Mouse (Mus musculus) lung, embryonic 14.5 days (tissue): ENCODE measurements around the gene Sgpp2. TPM values are rescaled to one million over a fixed set of nuclear protein-coding genes. Genes with fewer than 3 reads are reported as not detected.
A peak's percentile ranks its signal among the peaks of the same experiment; 100 is the strongest.

ENCODE experiments used
- ATAC-seq: fragments of 200-750 bp; cut with Nextera tagmentation; 2 replicates; pipeline ENCODE4 v1.8.0; 2017; ENCODE audit warnings: mild to moderate bottlenecking, moderate TSS enrichment, moderate library complexity; ENCODE audit not compliant: insufficient read depth
- DNase-seq: peaks from one replicate; pipeline ENCODE4 v3.0.0-alpha.2; 2015
- H3K27ac ChIP-seq: fragments of 300-500 bp; sonication (generic); 2 replicates; pipeline ENCODE4 v1.5.1; 2014; ENCODE audit warnings: low read depth, mild to moderate bottlenecking, moderate library complexity
- H3K27me3 ChIP-seq: fragments of 300-500 bp; sonication (generic); 2 replicates; pipeline ENCODE4 v1.6.1; 2014; ENCODE audit warnings: low read length, control low read depth; ENCODE audit not compliant: insufficient read depth
- H3K36me3 ChIP-seq: fragments of 300-500 bp; sonication (generic); 2 replicates; pipeline ENCODE4 v1.6.1; 2014; ENCODE audit warnings: control low read depth; ENCODE audit not compliant: insufficient read depth
- H3K4me1 ChIP-seq: fragments of 300-500 bp; sonication (generic); 2 replicates; pipeline ENCODE4 v1.6.1; 2014; ENCODE audit warnings: antibody characterized with exemption, control low read depth; ENCODE audit not compliant: insufficient read depth
- H3K4me2 ChIP-seq: fragments of 300-500 bp; sonication (generic); 2 replicates; pipeline ENCODE4 v1.6.1; 2014; ENCODE audit warnings: mild to moderate bottlenecking
- H3K4me3 ChIP-seq: fragments of 300-500 bp; sonication (generic); 2 replicates; pipeline ENCODE4 v1.5.1; 2014; ENCODE audit warnings: low read depth, low read length
- H3K9ac ChIP-seq: fragments of 300-500 bp; sonication (generic); 2 replicates; pipeline ENCODE4 v1.6.1; 2014
- H3K9me3 ChIP-seq: fragments of 300-500 bp; sonication (generic); 2 replicates; pipeline ENCODE4 v1.6.1; 2016; ENCODE audit warnings: low read depth, low read length, control low read depth
- CTCF ChIP-seq: IDR thresholded peaks from 2 replicates; pipeline ENCODE4 v1.5.1; 2016; ENCODE audit warnings: antibody characterized with exemption, low read depth
- WGBS: fragments of 180-500 bp; shearing (Covaris S2); extraction: QIAGEN DNeasy Blood & Tissue Kit; methylation state at CpG from one replicate; pipeline ENCODE4 v1.1.7; 2014; 5-methylcytosine and 5-hydroxymethylcytosine counted together
- polyA plus RNA-seq: library from polyadenylated mRNA; unstranded; fragments of >200 nt; fragmentation: Nextera tagmentation; extraction: Ambion mirVana; gene quantifications from 2 replicates; pipeline ENCODE4 v1.2.1, GENCODE M21; 2014

Gene Sgpp2
- polyA plus RNA-seq, 1 experiment from 2014 or later, result 1.0 TPM

- TF ChIP-seq CTCF, result no peak
- ATAC-seq, result no peak
- Histone ChIP-seq H3K4me3 (no peak overlapping the region), H3K27me3 (no peaks in the 10 kb centered on the region), H3K9me3 (no peaks in the 10 kb centered on the region), H3K4me1 (no peaks in the 10 kb centered on the region), H3K27ac (no peak overlapping the region), H3K9ac (no peak overlapping the region), H3K4me2 (no peak overlapping the region), H3K36me3 (peaks cover 77% of the 10 kb centered on the region)
- no peak for DNase-seq
- 75% methylated on average over 8 of the region's 8 CpGs for WGBS
Observed at GRCm38 (mm10) chr1:78446232-78446631, 136.1 kb downstream of the Sgpp2 start.

DNA sequence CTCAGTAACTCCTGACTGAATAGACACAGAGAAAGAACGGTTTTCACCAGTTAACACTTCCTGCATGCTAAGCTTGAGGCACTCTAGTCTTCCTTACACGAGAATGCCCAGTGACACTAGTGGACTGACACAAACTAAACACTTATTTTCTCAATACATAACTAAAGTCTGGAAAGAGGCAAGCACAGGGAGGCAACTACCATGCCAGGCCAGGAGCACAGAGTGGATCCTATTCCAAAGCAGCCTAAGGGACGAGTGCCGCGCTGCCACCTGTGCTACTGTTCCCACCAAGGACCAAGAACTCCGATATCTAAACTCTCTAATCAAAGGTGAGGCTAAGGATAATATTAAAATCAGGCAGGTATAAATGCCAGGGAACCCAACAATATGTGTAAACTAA, 136.6 kb downstream of the Sgpp2 start:
- Histone ChIP-seq H3K27ac (no peak overlapping the region), H3K9me3 (no peaks in the 10 kb centered on the region), H3K9ac (no peak overlapping the region), H3K4me1 (no peaks in the 10 kb centered on the region), H3K4me3 (no peak overlapping the region), H3K27me3 (no peaks in the 10 kb centered on the region), H3K4me2 (no peak overlapping the region), H3K36me3 (peaks cover 75% of the 10 kb centered on the region)
- WGBS, result 92% methylated on average over 6 of the region's 6 CpGs
- ATAC-seq (no peak), DNase-seq (no peak)
- no peak for TF ChIP-seq CTCF

GRCm38 (mm10) chr1:78448091-78448490, 137.9 kb downstream of the Sgpp2 start:
- peaks cover 79% of the 10 kb centered on the region for H3K36me3 ChIP-seq
- H3K27ac ChIP-seq, result no peak overlapping the region
- no peak overlapping the region for H3K4me2 ChIP-seq
- no peak for TF ChIP-seq CTCF
- 64% methylated on average over 1 of the region's 1 CpGs for WGBS
- no peaks in the 10 kb centered on the region for H3K27me3 ChIP-seq
- H3K9ac ChIP-seq, result no peak overlapping the region
- no peaks in the 10 kb centered on the region for H3K4me1 ChIP-seq
- H3K4me3 ChIP-seq, result no peak overlapping the region
- DNase-seq (peak; percentile 3), ATAC-seq (no peak)
- H3K9me3 ChIP-seq, result no peaks in the 10 kb centered on the region

GRCm38 (mm10) chr1:78451070-78451854, 141.1 kb downstream of the Sgpp2 start:
- peak; percentile 2 for DNase-seq
- WGBS, result 75% methylated on average over 12 of the region's 12 CpGs
- peaks cover 78% of the 10 kb centered on the region for H3K36me3 ChIP-seq

DNA sequence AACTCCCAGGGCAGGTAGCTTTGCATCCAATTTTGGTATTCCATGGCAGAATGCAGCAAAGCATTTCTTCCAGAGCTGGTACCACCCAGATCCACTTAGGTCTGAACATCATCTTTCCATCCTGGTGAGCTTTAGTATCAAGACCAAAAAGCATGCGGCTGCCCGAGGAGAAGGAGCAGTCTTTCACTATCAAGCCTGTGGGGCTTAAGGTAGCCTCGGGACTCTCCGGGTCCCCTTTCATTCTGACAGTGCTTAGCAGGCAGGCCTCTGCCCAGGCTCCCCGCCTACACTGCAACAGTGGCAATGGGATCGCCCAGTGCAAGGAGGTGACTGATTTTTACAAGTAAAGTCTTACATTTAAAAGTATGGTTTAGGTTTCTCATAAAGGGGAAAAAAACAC, 142.4 kb downstream of the Sgpp2 start:
- no peak for TF ChIP-seq CTCF
- ATAC-seq, result no peak
- Histone ChIP-seq H3K36me3 (peaks cover 76% of the 10 kb centered on the region), H3K27me3 (no peaks in the 10 kb centered on the region), H3K4me3 (no peak overlapping the region), H3K9ac (no peak overlapping the region), H3K27ac (no peak overlapping the region), H3K4me1 (no peaks in the 10 kb centered on the region), H3K4me2 (no peak overlapping the region), H3K9me3 (no peaks in the 10 kb centered on the region)
- no peak for DNase-seq
- 93% methylated on average over 6 of the region's 6 CpGs for WGBS

More at GRCm38 (mm10) chr1:78451070-78451854, 141.1 kb downstream of the Sgpp2 start:
- no peak overlapping the region for H3K27ac ChIP-seq
- H3K4me3 ChIP-seq, result no peak overlapping the region
- no peaks in the 10 kb centered on the region for H3K27me3 ChIP-seq
- no peak for ATAC-seq
- no peaks in the 10 kb centered on the region for H3K4me1 ChIP-seq
- no peak for TF ChIP-seq CTCF
- H3K9ac ChIP-seq, result no peak overlapping the region
- H3K4me2 ChIP-seq, result no peak overlapping the region
- no peaks in the 10 kb centered on the region for H3K9me3 ChIP-seq

DNA sequence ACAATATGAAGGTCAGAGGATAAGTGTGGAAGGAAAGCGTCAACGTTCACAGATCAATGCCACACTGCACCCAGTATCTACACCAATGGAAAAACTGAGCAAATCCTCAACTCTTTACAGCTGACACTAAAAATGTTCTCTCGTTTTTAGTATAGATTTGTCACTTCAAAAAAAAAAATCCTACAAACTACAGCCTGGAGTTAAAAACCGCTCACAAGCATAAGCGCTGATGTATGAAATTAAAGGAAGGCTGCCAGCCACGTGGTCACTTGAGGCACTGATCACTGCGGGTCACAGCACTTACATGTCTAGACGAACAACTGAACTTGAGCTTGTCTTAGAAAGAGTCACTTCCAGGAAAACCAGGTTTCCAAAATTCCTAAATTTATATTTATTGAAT, 143.7 kb downstream of the Sgpp2 start:
- no peak overlapping the region for H3K9ac ChIP-seq
- no peaks in the 10 kb centered on the region for H3K27me3 ChIP-seq
- no peak overlapping the region for H3K4me3 ChIP-seq
- H3K4me2 ChIP-seq, result no peak overlapping the region
- ATAC-seq, result no peak
- no peak for DNase-seq
- no peak for TF ChIP-seq CTCF
- no peak overlapping the region for H3K27ac ChIP-seq
- WGBS, result 90% methylated on average over 8 of the region's 8 CpGs
- no peaks in the 10 kb centered on the region for H3K4me1 ChIP-seq
- no peaks in the 10 kb centered on the region for H3K9me3 ChIP-seq
- peaks cover 77% of the 10 kb centered on the region for H3K36me3 ChIP-seq

GRCm38 (mm10) chr1:78454659-78455058, 144.5 kb downstream of the Sgpp2 start:
- H3K4me2 ChIP-seq, result no peak overlapping the region
- peak; percentile 76 for TF ChIP-seq CTCF
- peak; percentile 76 for DNase-seq
- ATAC-seq, result no peak
- H3K9ac ChIP-seq, result no peak overlapping the region
- H3K9me3 ChIP-seq, result no peaks in the 10 kb centered on the region
- no peaks in the 10 kb centered on the region for H3K4me1 ChIP-seq
- H3K4me3 ChIP-seq, result no peak overlapping the region
- H3K27ac ChIP-seq, result no peak overlapping the region
- H3K27me3 ChIP-seq, result no peaks in the 10 kb centered on the region
- WGBS, result 34% methylated on average over 7 of the region's 7 CpGs
- H3K36me3 ChIP-seq, result peaks cover 82% of the 10 kb centered on the region

Other genes with a start within 250 kb of the Sgpp2 start
- gene Pax3, start 113.2 kb upstream of the Sgpp2 start, polyA plus RNA-seq, result 0.07 TPM in 1 of 2 replicates, not detected in the other
- gene Farsb, start 178.6 kb downstream of the Sgpp2 start, polyA plus RNA-seq, result 140 and 142 TPM in 2 replicates
- gene Mogat1, start 200.6 kb downstream of the Sgpp2 start, polyA plus RNA-seq, result not detected in 2 replicates
- gene BC035947, start 201.8 kb downstream of the Sgpp2 start, polyA plus RNA-seq, result 0.18 and 0.20 TPM in 2 replicates